Mouse (Mus musculus): ENCODE measurements around the gene Ccdc63.

GRCm38 (mm10) chr5:122144825-122145224 lies 4.2 kb upstream of the Ccdc63 start:
- TF ChIP-seq CTCF (IDR thresholded peaks at IDR 0.05; ENCODE audit: borderline replicate concordance, extremely low read depth, insufficient read depth, insufficient read length) = no peak
- TF ChIP-seq POLR2A (IDR thresholded peaks at IDR 0.05; ENCODE audit: borderline replicate concordance, extremely low read depth, insufficient read depth, insufficient read length, poor library complexity, severe bottlenecking) = no peak

Measured in brain, embryonic 14.5 days (tissue).